Mouse (Mus musculus): ENCODE measurements around the gene Prg3. TPM values are rescaled to one million over a fixed set of nuclear protein-coding genes. Genes with fewer than 3 reads are reported as not detected.

Gene Prg3
- total RNA-seq, 2 experiments from 2014 or later: not detected

GRCm38 (mm10) chr2:85036507-85037046 is 48.6 kb downstream of the Prg3 start:
- intact Hi-C loops (cut with DNase I): loop anchor here (1.0 kb wide), 1 partner anchor 11 kb away; no protein-coding TSS in a partner anchor
- DNase-seq: no peak

- intact Hi-C loops (cut with DNase I): loop anchor here (1.0 kb wide), 1 partner anchor 10 kb away; no protein-coding TSS in a partner anchor
- peak; percentile 91 to 93 for DNase-seq
Measured at GRCm38 (mm10) chr2:85037047-85038026, 49.3 kb downstream of the Prg3 start, which contains the start of the genes Ssrp1 and P2rx3. Ssrp1 (plus strand) TSS chr2:85037234. P2rx3 (minus strand) TSS chr2:85037462.

GRCm38 (mm10) chr2:85038336-85038735 is 50.3 kb downstream of the Prg3 start:
- DNase-seq: no peak
- intact Hi-C loops (cut with DNase I): no loop called here

Other genes with a start within 250 kb of the Prg3 start
- gene Gm19426, start 244.6 kb upstream of the Prg3 start, total RNA-seq (2021): 1 to 10 TPM; 1.1 to 1.4 TPM
- gene Serping1, start 212.8 kb upstream of the Prg3 start, total RNA-seq (2021): 10 to 100 TPM; 81.1 to 84.3 TPM
- 10 to 100 TPM; 36.0 to 38.6 TPM for gene Ube2l6, start 189.4 kb upstream of the Prg3 start, total RNA-seq (2021)
- not detected for gene Smtnl1, start 165.6 kb upstream of the Prg3 start, total RNA-seq (2021)
- gene Timm10, start 161.2 kb upstream of the Prg3 start, total RNA-seq (2021): 100 to 1,000 TPM; 105 to 106 TPM
- 1 to 10 TPM; 2.1 to 2.5 TPM for gene Slc43a1, start 149.4 kb upstream of the Prg3 start, total RNA-seq (2021)
- gene Rtn4rl2, start 101.5 kb upstream of the Prg3 start, total RNA-seq (2021): 1 to 10 TPM; 2.6 to 3.2 TPM
- gene Slc43a3, start 51.6 kb upstream of the Prg3 start, total RNA-seq (2021): 100 to 1,000 TPM in 1 of 2 experiments, 10 to 100 TPM in 1; 58.7 to 102 TPM
- not detected for gene Prg2, start 7.8 kb upstream of the Prg3 start, total RNA-seq (2021)
- gene Ssrp1, start 49.0 kb downstream of the Prg3 start, total RNA-seq (2021): 10 to 100 TPM; 40.6 to 41.6 TPM
- under 1 TPM; 0.31 to 0.60 TPM for gene P2rx3, start 49.2 kb downstream of the Prg3 start, total RNA-seq (2021)
- gene Tnks1bp1, start 59.8 kb downstream of the Prg3 start, total RNA-seq (2021): 10 to 100 TPM; 61.9 to 65.9 TPM
- 10 to 100 TPM; 34.0 to 60.3 TPM for gene Aplnr, start 148.0 kb downstream of the Prg3 start, total RNA-seq (2021)
- gene Lrrc55, start 209.0 kb downstream of the Prg3 start, total RNA-seq (2021): 1 to 10 TPM; 1.8 to 2.0 TPM

Data from heart, postnatal 36 days (tissue).